Mouse (Mus musculus) myocyte (in vitro differentiated cells): Measurements from ENCODE around the gene Pabpc6.

Source experiments
- CEBPB ChIP-seq: IDR thresholded peaks from 2 replicates; pipeline ENCODE4 v1.6.1; 2011; ENCODE audit warnings: mild to moderate bottlenecking, moderate library complexity; ENCODE audit not compliant: poor library complexity, insufficient read depth, severe bottlenecking
- MAX ChIP-seq: IDR thresholded peaks from one replicate; pipeline ENCODE4 v1.6.1; 2011; ENCODE audit warnings: low read depth, mild to moderate bottlenecking, control low read depth
- MYOD1 ChIP-seq, 3 experiments: IDR thresholded peaks; one replicate each; pipeline ENCODE4 v1.6.1; 2011; ENCODE audit warnings: control low read depth in 2 of 3, low read depth in 2 of 3, mild to moderate bottlenecking in 2 of 3, moderate library complexity in 1 of 3; ENCODE audit not compliant: insufficient read length in 2 of 3, control insufficient read depth in 1 of 3
- POLR2A ChIP-seq: IDR thresholded peaks from one replicate; pipeline ENCODE4 v1.6.1; 2011; ENCODE audit warnings: low read depth, mild to moderate bottlenecking, control low read depth, moderate library complexity; ENCODE audit not compliant: insufficient read length
- POLR2AphosphoS2 ChIP-seq: IDR thresholded peaks from one replicate; pipeline ENCODE4 v1.6.1; 2011; ENCODE audit warnings: low read depth, control low read depth; ENCODE audit not compliant: insufficient read length
- TCF12 ChIP-seq: IDR thresholded peaks from one replicate; pipeline ENCODE4 v1.6.1; 2011; ENCODE audit warnings: mild to moderate bottlenecking, control low read depth; ENCODE audit not compliant: poor library complexity, insufficient read depth, severe bottlenecking

- TF ChIP-seq TCF12 (no peak), POLR2A (no peak), MAX (no peak), POLR2AphosphoS2 (no peak), CEBPB (no peak), MYOD1 (IDR thresholded peaks at IDR 0.05; ENCODE audit: control insufficient read depth in 1 of 3, insufficient read length in 2 of 3, low read depth in 2 of 3) (no peak)
Observed at GRCm38 (mm10) chr17:9669283-9669905, at the start of gene Pabpc6.
